Mouse (Mus musculus) MEL (cell line): ENCODE data around the gene Tmcc3.

Source experiments
- CTCF ChIP-seq, 3 experiments: IDR thresholded peaks in 2 of 3; conservative IDR thresholded peaks in 1 of 3; 2 replicates each; pipeline ENCODE4 v1.5.1; 2011 to 2012; ENCODE audit warnings: low read length in 3 of 3, low read depth in 2 of 3, mild to moderate bottlenecking in 2 of 3, improper control_type of control experiment in 1 of 3, inconsistent platforms in 1 of 3, mixed read lengths in 1 of 3, moderate library complexity in 1 of 3; ENCODE audit not compliant: control insufficient read depth in 1 of 3, insufficient read depth in 1 of 3, poor library complexity in 1 of 3, severe bottlenecking in 1 of 3
- EP300 ChIP-seq, 2 experiments: IDR thresholded peaks; 2 replicates each; pipeline ENCODE4 v1.6.1; 2011; ENCODE audit warnings: improper control_type of control experiment in 2 of 2, low read length in 2 of 2, low read depth in 1 of 2, mild to moderate bottlenecking in 1 of 2
- ETS1 ChIP-seq: IDR thresholded peaks from 2 replicates; pipeline ENCODE4 v1.6.1; 2012; ENCODE audit warnings: low read depth, mild to moderate bottlenecking, inconsistent platforms, low read length, improper control_type of control experiment, moderate library complexity
- GABPA ChIP-seq: IDR thresholded peaks from 2 replicates; pipeline ENCODE4 v1.6.1; 2012; ENCODE audit warnings: low read depth, mild to moderate bottlenecking, inconsistent platforms, low read length, improper control_type of control experiment, moderate library complexity
- MAFK ChIP-seq: IDR thresholded peaks from 2 replicates; pipeline ENCODE4 v1.6.1; 2011; ENCODE audit warnings: low read depth, mild to moderate bottlenecking, low read length, improper control_type of control experiment, borderline replicate concordance
- MXI1 ChIP-seq: IDR thresholded peaks from 2 replicates; pipeline ENCODE4 v1.6.1; 2011; ENCODE audit warnings: mild to moderate bottlenecking, low read depth, low read length, improper control_type of control experiment
- POLR2A ChIP-seq, 2 experiments: IDR thresholded peaks; 2 replicates each; pipeline ENCODE4 v1.6.1; 2011 to 2012; ENCODE audit warnings: low read length in 2 of 2, mild to moderate bottlenecking in 2 of 2, control low read depth in 1 of 2, improper control_type of control experiment in 1 of 2, low read depth in 1 of 2, moderate library complexity in 1 of 2; ENCODE audit not compliant: control insufficient read depth in 1 of 2, insufficient read depth in 1 of 2, poor library complexity in 1 of 2
- RCOR1 ChIP-seq: IDR thresholded peaks from 2 replicates; pipeline ENCODE4 v1.6.1; 2012; ENCODE audit warnings: low read depth, mild to moderate bottlenecking, inconsistent platforms, low read length, improper control_type of control experiment
- ZC3H11A ChIP-seq: IDR thresholded peaks from 2 replicates; pipeline ENCODE4 v1.6.1; 2012; ENCODE audit warnings: low read depth, mild to moderate bottlenecking, inconsistent platforms, low read length, improper control_type of control experiment
- ZMIZ1 ChIP-seq: IDR thresholded peaks from 2 replicates; pipeline ENCODE4 v1.6.1; 2012; ENCODE audit warnings: low read depth, mild to moderate bottlenecking, inconsistent platforms, low read length, improper control_type of control experiment, moderate library complexity

- TF ChIP-seq CTCF (IDR thresholded peaks at IDR 0.05 in 2 of 3, conservative IDR thresholded peaks at IDR 0.05 in 1 of 3; ENCODE audit: control insufficient read depth in 1 of 3, insufficient read depth in 1 of 3, low read depth in 2 of 3, low read length in 3 of 3, poor library complexity in 1 of 3, severe bottlenecking in 1 of 3) (no peak), EP300 (IDR thresholded peaks at IDR 0.05; ENCODE audit: low read depth in 1 of 2, low read length in 2 of 2) (no peak), ZMIZ1 (no peak), POLR2A (IDR thresholded peaks at IDR 0.05; ENCODE audit: control insufficient read depth in 1 of 2, insufficient read depth in 1 of 2, low read depth in 1 of 2, low read length in 2 of 2, poor library complexity in 1 of 2) (no peak), RCOR1 (no peak), MXI1 (no peak), ETS1 (no peak), GABPA (no peak), MAFK (no peak), ZC3H11A (no peak)
Observed at GRCm38 (mm10) chr10:94457454-94457853, 145.7 kb downstream of the Tmcc3 start.
